Mouse (Mus musculus) adrenal gland (tissue): ENCODE results near the gene Gm20695.

Experiments used
- microRNA-seq, 2 experiments: library from miRNA; unstranded; fragments of <30 nt; microRNA quantifications; one replicate each; pipeline ENCODE4; 2019

The Gm20695 gene

Small RNAs within 50 kb of the gene (microRNA-seq; reads per million reads assigned to microRNA genes)
- gene Gm23493 = 0 reads per million in 2 experiments
